Mouse (Mus musculus) olfactory bulb, adult 2 months (tissue): ENCODE data around the gene C8g.

Experiments used
- CTCF ChIP-seq: fragments of 200-500 bp; IDR thresholded peaks from 2 replicates; pipeline ENCODE4 v1.5.1; 2012; ENCODE audit warnings: low read depth, mild to moderate bottlenecking, low read length, moderate library complexity; ENCODE audit not compliant: insufficient read depth
- POLR2A ChIP-seq: fragments of 200-500 bp; IDR thresholded peaks from 2 replicates; pipeline ENCODE4 v1.6.1; 2012; ENCODE audit warnings: mild to moderate bottlenecking, low read depth, low read length, moderate library complexity; ENCODE audit not compliant: insufficient read depth

DNA sequence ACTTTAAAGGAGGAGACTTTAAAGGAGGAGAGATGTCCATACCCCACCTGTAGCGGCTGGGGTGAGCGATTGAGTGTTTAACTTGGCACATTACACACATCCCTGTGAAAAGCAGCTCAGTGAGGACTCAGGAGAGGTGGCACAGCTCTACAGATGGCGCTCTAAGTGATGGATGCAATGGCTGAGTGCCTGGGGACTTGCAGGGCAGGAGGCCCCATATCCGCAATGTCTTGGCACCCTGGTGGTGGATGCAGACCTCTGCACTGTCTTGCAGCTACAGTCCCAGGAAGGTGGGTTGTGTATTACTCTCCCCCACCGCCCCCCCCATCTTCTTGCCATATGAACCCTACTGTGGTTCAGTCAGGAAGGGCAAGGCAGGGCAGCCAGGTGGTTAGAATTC lies 5.4 kb upstream of the C8g start:
- no peak for TF ChIP-seq POLR2A
- no peak for TF ChIP-seq CTCF
